Mouse (Mus musculus) testis, adult 2 months (tissue): ENCODE measurements at regions not wholly inside any gene's neighbourhood (a gene's known extent, or its start where the extent isn't known, plus 50 kb on each side); places are given as distances from the start of the nearest gene placed in this dataset.

ENCODE experiments used
- CTCF ChIP-seq: fragments of 200-500 bp; IDR thresholded peaks from 2 replicates; pipeline ENCODE4 v1.5.1; 2012; ENCODE audit warnings: low read depth, mild to moderate bottlenecking, inconsistent platforms, low read length, moderate library complexity; ENCODE audit not compliant: control insufficient read depth, insufficient read depth, insufficient replicate concordance
- POLR2A ChIP-seq: fragments of 200-500 bp; IDR thresholded peaks from 2 replicates; pipeline ENCODE4 v1.6.1; 2012; ENCODE audit warnings: low read depth, mild to moderate bottlenecking, inconsistent platforms, low read length, moderate library complexity; ENCODE audit not compliant: control insufficient read depth

GRCm38 (mm10) chr15:74306543-74306942, 329.6 kb downstream of the Mroh4 start:
- TF ChIP-seq POLR2A: no peak
- no peak for TF ChIP-seq CTCF
